Mouse (Mus musculus) small intestine, adult 2 months (tissue): ENCODE data around the gene Zfp459.
"Not testable (repeated sequence)": the region's sequence is repeated elsewhere in the genome, so short reads cannot be mapped to it uniquely, and the experiment has no call there.

Experiments
- CTCF ChIP-seq: fragments of 200-500 bp; IDR thresholded peaks from 2 replicates; pipeline ENCODE4 v1.5.1; 2012; ENCODE audit warnings: low read depth, mild to moderate bottlenecking, control low read depth, inconsistent platforms, low read length, moderate library complexity, mixed read lengths; ENCODE audit not compliant: insufficient replicate concordance, insufficient read length; ENCODE audit errors: extremely low read depth
- POLR2A ChIP-seq: fragments of 200-500 bp; IDR thresholded peaks from 2 replicates; pipeline ENCODE4 v1.6.1; 2012; ENCODE audit warnings: low read depth, mild to moderate bottlenecking, control low read depth, inconsistent platforms, low read length, moderate library complexity

DNA sequence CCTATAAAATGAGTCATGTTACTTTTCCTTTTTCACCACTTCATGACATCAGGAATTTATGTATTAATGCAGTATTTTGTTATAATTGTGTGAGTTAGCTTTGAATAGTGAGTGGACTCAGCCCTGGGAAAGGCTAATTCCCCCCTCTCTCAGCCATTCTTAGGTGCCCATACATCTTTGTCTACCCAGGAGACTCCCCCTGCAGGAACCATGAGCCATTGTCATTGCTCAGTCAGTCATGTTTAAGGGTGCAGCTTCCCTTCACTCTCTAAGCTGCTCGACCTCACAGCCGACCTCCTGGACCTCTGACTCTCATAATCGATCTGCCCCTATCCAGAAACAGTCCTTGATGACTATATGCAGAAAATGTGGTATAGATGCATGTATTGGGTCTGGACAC, 45.0 kb downstream of the Zfp459 start:
- not testable (repeated sequence) for TF ChIP-seq POLR2A, CTCF
